Mouse (Mus musculus) heart, embryonic 16.5 days (tissue): ENCODE results near the gene Rsph14. TPM values are rescaled to one million over a fixed set of nuclear protein-coding genes. Genes with fewer than 3 reads are reported as not detected.

Source experiments
- ATAC-seq: fragments of 200-750 bp; cut with Nextera tagmentation; replicated peaks from 2 replicates; pipeline ENCODE4 v1.8.0; 2017; ENCODE audit warnings: moderate number of reproducible peaks; ENCODE audit not compliant: insufficient read depth, low FRiP score; ENCODE audit errors: extremely low read depth
- H3K27ac ChIP-seq: fragments of 300-500 bp; sonication (generic); 2 replicates; pipeline ENCODE4 v1.5.1; 2014; ENCODE audit warnings: mild to moderate bottlenecking, low read length, control low read depth, moderate library complexity
- H3K27me3 ChIP-seq: fragments of 300-500 bp; sonication (generic); 2 replicates; pipeline ENCODE4 v1.6.1; 2014; ENCODE audit warnings: low read length, mixed read lengths; ENCODE audit not compliant: control insufficient read depth, insufficient read depth
- H3K36me3 ChIP-seq: fragments of 300-500 bp; sonication (generic); 2 replicates; pipeline ENCODE4 v1.6.1; 2014; ENCODE audit not compliant: control insufficient read depth, insufficient read depth
- H3K4me1 ChIP-seq: fragments of 300-500 bp; sonication (generic); 2 replicates; pipeline ENCODE4 v1.6.1; 2014; ENCODE audit warnings: low read length, mixed read lengths; ENCODE audit not compliant: control insufficient read depth, insufficient read depth
- H3K4me2 ChIP-seq: fragments of 300-500 bp; sonication (generic); 2 replicates; pipeline ENCODE4 v1.6.1; 2014; ENCODE audit warnings: low read depth, mild to moderate bottlenecking, control low read depth, low read length
- H3K4me3 ChIP-seq: fragments of 300-500 bp; sonication (generic); 2 replicates; pipeline ENCODE4 v1.5.1; 2014; ENCODE audit warnings: mild to moderate bottlenecking, control low read depth, low read length
- H3K9ac ChIP-seq: fragments of 300-500 bp; sonication (generic); 2 replicates; pipeline ENCODE4 v1.6.1; 2014; ENCODE audit warnings: low read length, control low read depth
- H3K9me3 ChIP-seq: fragments of 300-500 bp; sonication (generic); replicated peaks from 2 replicates; pipeline ENCODE4 v1.6.1; 2016; ENCODE audit warnings: low read length; ENCODE audit not compliant: control insufficient read depth
- WGBS: fragments of 180-500 bp; shearing (Covaris S2); extraction: QIAGEN DNeasy Blood & Tissue Kit; methylation state at CpG from one replicate; pipeline ENCODE4 v1.1.7; 2014; 5-methylcytosine and 5-hydroxymethylcytosine counted together
- polyA plus RNA-seq: library from polyadenylated mRNA; unstranded; fragments of >200 nt; fragmentation: Nextera tagmentation; extraction: Ambion mirVana; gene quantifications from 2 replicates; pipeline ENCODE4 v1.2.1, GENCODE M21; 2015

Rsph14 gene
- polyA plus RNA-seq, 1 experiment from 2014 or later = 0.37 TPM

GRCm38 (mm10) chr10:75020271-75020670 is 12.1 kb downstream of the Rsph14 start:
- Histone ChIP-seq H3K4me1 (no peaks in the 10 kb centered on the region), H3K9ac (no peak overlapping the region), H3K36me3 (no peaks in the 10 kb centered on the region), H3K27ac (no peak overlapping the region), H3K27me3 (peaks cover 6% of the 10 kb centered on the region), H3K9me3 (peaks cover 5% of the 10 kb centered on the region), H3K4me3 (no peak overlapping the region), H3K4me2 (no peak overlapping the region)
- ATAC-seq = no peak
- WGBS = 54% methylated on average over 2 of the region's 2 CpGs

DNA sequence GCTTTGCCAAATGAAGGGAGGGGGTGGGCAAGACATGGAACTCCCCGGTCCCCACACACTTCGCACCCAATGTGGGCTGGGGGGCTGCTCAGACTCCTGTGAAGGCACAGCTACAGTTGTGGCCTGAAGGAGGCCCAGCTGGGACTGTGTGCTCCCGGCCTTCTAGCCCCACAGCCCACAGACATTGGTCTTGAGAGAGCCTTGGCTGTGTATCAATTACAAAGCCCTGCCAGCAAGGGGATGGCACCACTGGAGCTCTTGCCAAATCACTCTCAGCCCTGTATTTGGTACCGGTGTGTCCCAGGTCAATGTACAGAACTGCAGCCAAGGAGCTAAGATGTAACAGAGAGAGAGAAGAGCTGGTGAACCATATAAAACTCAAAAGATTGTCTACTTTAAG is 15.9 kb downstream of the Rsph14 start:
- no peak overlapping the region for H3K4me3 ChIP-seq
- ATAC-seq = no peak

DNA sequence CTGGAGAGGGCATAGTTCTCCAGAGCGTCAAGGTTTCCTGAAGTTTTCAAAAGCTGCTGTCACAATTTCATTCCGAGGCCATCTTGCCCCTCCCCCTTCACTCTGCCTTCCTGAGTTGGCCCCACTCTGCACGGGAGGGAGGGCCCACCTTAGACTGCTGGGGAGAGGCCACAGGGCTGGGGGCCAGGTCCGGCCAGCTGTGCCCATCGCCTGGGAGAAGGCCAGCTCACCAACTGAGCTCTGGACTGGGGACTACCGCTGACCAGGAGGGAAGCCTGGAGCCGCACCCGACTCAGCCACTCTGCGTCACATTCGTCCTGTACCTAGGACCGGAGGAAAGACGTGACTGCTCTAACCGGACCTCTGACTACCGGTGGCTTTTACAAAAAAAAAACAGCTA is 16.9 kb downstream of the Rsph14 start:
- Histone ChIP-seq H3K4me3 (no peak overlapping the region), H3K4me2 (no peak overlapping the region), H3K9ac (no peak overlapping the region), H3K27me3 (peaks cover 2% of the 10 kb centered on the region; the same call in 1 of the 2 replicates), H3K9me3 (no peaks in the 10 kb centered on the region), H3K27ac (no peak overlapping the region), H3K36me3 (no peaks in the 10 kb centered on the region), H3K4me1 (no peaks in the 10 kb centered on the region)
- WGBS = 68% methylated on average over 14 of the region's 14 CpGs
- no peak for ATAC-seq

More for the DNA sequence above, 15.9 kb downstream of the Rsph14 start:
- Histone ChIP-seq H3K27me3 (peaks cover 6% of the 10 kb centered on the region), H3K4me1 (no peaks in the 10 kb centered on the region), H3K27ac (no peak overlapping the region), H3K9ac (no peak overlapping the region), H3K36me3 (no peaks in the 10 kb centered on the region), H3K9me3 (no peaks in the 10 kb centered on the region), H3K4me2 (no peak overlapping the region)
- 78% methylated on average over 4 of the region's 4 CpGs for WGBS

- Histone ChIP-seq H3K9ac (no peak overlapping the region), H3K9me3 (no peaks in the 10 kb centered on the region), H3K4me1 (no peaks in the 10 kb centered on the region), H3K4me3 (no peak overlapping the region), H3K4me2 (no peak overlapping the region), H3K36me3 (no peaks in the 10 kb centered on the region), H3K27me3 (0 out of 2 replicates have a peak, but pooled peaks cover 2% of the 10 kb centered on the region), H3K27ac (no peak overlapping the region)
- WGBS = 86% methylated on average over 15 of the region's 15 CpGs
- ATAC-seq = no peak
Observed at GRCm38 (mm10) chr10:75010704-75011103, 21.7 kb downstream of the Rsph14 start.

DNA sequence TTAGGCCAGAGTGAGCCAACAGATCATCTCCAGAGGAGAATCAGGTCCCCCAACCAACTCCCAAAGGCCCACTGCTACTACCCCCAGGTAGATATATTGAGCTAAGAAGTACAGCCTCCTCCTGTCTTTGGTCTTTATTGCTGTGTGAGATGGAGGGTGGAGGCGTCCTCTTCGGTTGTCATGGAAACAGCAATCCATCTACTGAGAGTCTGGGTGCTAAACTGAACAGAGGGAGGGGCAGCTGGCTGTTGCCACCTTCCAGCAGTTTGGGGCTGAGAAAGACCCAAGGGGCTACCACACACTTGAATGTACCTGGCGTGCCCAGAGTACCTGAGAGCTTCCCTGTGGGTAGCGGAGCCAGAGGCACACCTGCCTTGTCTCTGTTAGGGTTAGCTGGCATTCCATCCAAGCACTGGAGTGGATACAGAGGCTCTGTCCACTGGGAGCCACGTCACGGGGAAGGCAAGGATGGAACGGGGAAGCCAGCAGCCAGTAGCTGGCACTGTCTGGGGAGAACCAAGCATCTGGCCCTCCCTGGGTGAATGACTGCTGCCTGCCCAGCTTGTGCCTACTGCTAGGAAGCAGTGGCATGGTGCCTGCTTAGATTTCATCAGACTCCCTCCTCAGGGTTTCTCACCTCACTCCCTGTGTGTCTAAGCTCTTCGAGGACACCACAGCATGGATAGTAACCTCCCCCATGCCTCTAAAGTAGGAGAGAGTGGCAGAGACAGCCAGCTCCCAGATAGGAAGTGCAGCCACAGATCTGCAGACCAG is 25.3 kb downstream of the Rsph14 start:
- H3K9ac ChIP-seq = no peak overlapping the region
- H3K4me2 ChIP-seq = no peak overlapping the region
- no peaks in the 10 kb centered on the region for H3K9me3 ChIP-seq
- ATAC-seq = no peak
- no peaks in the 10 kb centered on the region for H3K4me1 ChIP-seq
- H3K27ac ChIP-seq = no peak overlapping the region
- no peak overlapping the region for H3K4me3 ChIP-seq
- 68% methylated on average over 8 of the region's 8 CpGs for WGBS
- no peaks in the 10 kb centered on the region for H3K36me3 ChIP-seq
- H3K27me3 ChIP-seq = 0 out of 2 replicates have a peak, but pooled peaks cover 2% of the 10 kb centered on the region

- Histone ChIP-seq H3K4me1 (no peaks in the 10 kb centered on the region), H3K4me3 (no peak overlapping the region), H3K36me3 (no peaks in the 10 kb centered on the region), H3K27me3 (0 out of 2 replicates have a peak, but pooled peaks cover 2% of the 10 kb centered on the region), H3K4me2 (no peak overlapping the region), H3K9ac (no peak overlapping the region), H3K9me3 (no peaks in the 10 kb centered on the region), H3K27ac (no peak overlapping the region)
- ATAC-seq = no peak
- WGBS = 37% methylated on average over 3 of the region's 3 CpGs
Observed at GRCm38 (mm10) chr10:75004067-75004466, 28.3 kb downstream of the Rsph14 start.

GRCm38 (mm10) chr10:75001391-75001790 is 31.0 kb downstream of the Rsph14 start:
- 84% methylated on average over 8 of the region's 8 CpGs for WGBS
- H3K27ac ChIP-seq = no peak overlapping the region
- no peak overlapping the region for H3K4me2 ChIP-seq
- no peaks in the 10 kb centered on the region for H3K9me3 ChIP-seq
- no peak for ATAC-seq
- H3K4me3 ChIP-seq = no peak overlapping the region
- H3K27me3 ChIP-seq = peaks cover 3% of the 10 kb centered on the region; the same call in 1 of the 2 replicates
- H3K9ac ChIP-seq = no peak overlapping the region
- H3K4me1 ChIP-seq = no peaks in the 10 kb centered on the region
- H3K36me3 ChIP-seq = no peaks in the 10 kb centered on the region

DNA sequence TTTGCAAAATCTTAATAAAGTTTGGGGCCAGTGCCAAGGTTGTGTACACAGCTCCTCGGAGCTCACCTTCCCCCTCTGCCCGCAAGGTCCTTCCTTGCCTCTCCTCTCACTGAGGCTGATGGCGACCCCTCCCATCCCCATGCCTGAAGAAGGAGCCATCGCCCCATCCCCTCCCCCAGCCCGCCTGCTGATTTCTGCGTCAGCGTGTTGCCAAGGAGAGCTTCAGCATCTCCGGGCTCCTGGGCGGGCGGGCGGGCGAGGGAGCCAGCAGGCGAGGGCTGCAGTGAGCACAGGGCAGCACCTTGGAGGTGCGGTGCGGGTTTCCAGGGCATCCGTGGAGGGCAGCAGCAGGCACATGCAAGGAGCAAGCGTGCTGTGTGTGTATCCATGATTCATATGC is 37.0 kb downstream of the Rsph14 start:
- ATAC-seq = no peak
- H3K36me3 ChIP-seq = no peaks in the 10 kb centered on the region
- 5% methylated on average over 17 of the region's 17 CpGs for WGBS
- H3K9me3 ChIP-seq = no peaks in the 10 kb centered on the region
- no peak overlapping the region for H3K27ac ChIP-seq
- no peak overlapping the region for H3K9ac ChIP-seq
- peaks cover 12% of the 10 kb centered on the region for H3K4me1 ChIP-seq
- peak overlapping the region; percentile 60 for H3K4me2 ChIP-seq
- peak overlapping the region; percentile 20 for H3K4me3 ChIP-seq
- H3K27me3 ChIP-seq = peaks cover 23% of the 10 kb centered on the region

DNA sequence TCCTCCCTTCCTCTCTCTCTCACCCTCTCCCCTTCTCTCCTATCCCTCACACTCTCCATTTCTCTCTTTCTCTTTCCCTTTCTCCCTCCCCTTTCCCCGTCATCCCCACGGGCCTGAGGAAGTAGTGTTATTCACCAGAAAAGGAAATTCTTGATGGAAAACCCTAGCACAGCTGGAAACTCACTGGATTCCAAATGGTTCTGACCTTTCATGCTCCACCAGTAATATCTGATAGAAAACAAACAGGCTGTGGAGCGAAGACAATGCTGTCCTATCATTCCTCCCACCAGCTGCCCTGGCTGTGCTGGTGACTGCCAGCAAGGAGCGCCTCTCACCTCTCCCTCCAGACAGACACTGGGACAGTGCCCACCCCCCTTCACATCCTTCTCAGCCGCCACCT is 37.5 kb downstream of the Rsph14 start:
- Histone ChIP-seq H3K36me3 (no peaks in the 10 kb centered on the region), H3K27me3 (peaks cover 24% of the 10 kb centered on the region), H3K4me2 (peak overlapping the region; percentile 60), H3K4me3 (no peak overlapping the region), H3K27ac (no peak overlapping the region), H3K4me1 (peaks cover 12% of the 10 kb centered on the region), H3K9ac (no peak overlapping the region), H3K9me3 (no peaks in the 10 kb centered on the region)
- ATAC-seq = 0 out of 2 replicates have a peak, but pooled peaks have one; percentile 45
- WGBS = 21% methylated on average over 5 of the region's 5 CpGs
